Mouse (Mus musculus) hindbrain, postnatal 0 days (tissue): ENCODE data around the gene Krt33a. TPM values are rescaled to one million over a fixed set of nuclear protein-coding genes. Genes with fewer than 3 reads are reported as not detected.

Experiments used
- ATAC-seq: fragments of 200-750 bp; cut with Nextera tagmentation; 2 replicates; pipeline ENCODE4 v1.8.0; 2017; ENCODE audit warnings: mild to moderate bottlenecking, moderate TSS enrichment, moderate library complexity
- DNase-seq: peaks from one replicate; pipeline ENCODE4 v3.0.0-alpha.2; 2015; ENCODE audit warnings: low spot score
- H3K27ac ChIP-seq: fragments of 300-500 bp; sonication (generic); 2 replicates; pipeline ENCODE4 v1.5.1; 2014; ENCODE audit warnings: mild to moderate bottlenecking
- H3K27me3 ChIP-seq: fragments of 300-500 bp; sonication (generic); 2 replicates; pipeline ENCODE4 v1.6.1; 2014; ENCODE audit warnings: low read length, mixed read lengths; ENCODE audit not compliant: insufficient read depth
- H3K36me3 ChIP-seq: fragments of 300-500 bp; sonication (generic); 2 replicates; pipeline ENCODE4 v1.6.1; 2014; ENCODE audit warnings: low read length, mixed read lengths; ENCODE audit not compliant: insufficient read depth
- H3K4me1 ChIP-seq: fragments of 300-500 bp; sonication (generic); 2 replicates; pipeline ENCODE4 v1.6.1; 2014; ENCODE audit warnings: antibody characterized with exemption, low read length, mixed read lengths; ENCODE audit not compliant: insufficient read depth
- H3K4me2 ChIP-seq: fragments of 300-500 bp; sonication (generic); 2 replicates; pipeline ENCODE4 v1.6.1; 2014; ENCODE audit warnings: low read depth, mild to moderate bottlenecking, low read length, moderate library complexity, mixed read lengths
- H3K4me3 ChIP-seq: fragments of 300-500 bp; sonication (generic); 2 replicates; pipeline ENCODE4 v1.5.1; 2014; ENCODE audit warnings: low read length
- H3K9ac ChIP-seq: fragments of 300-500 bp; sonication (generic); replicated peaks from 2 replicates; pipeline ENCODE4 v1.6.1; 2014; ENCODE audit warnings: mild to moderate bottlenecking, low read length, moderate library complexity, mixed read lengths
- H3K9me3 ChIP-seq: fragments of 300-500 bp; sonication (generic); 2 replicates; pipeline ENCODE4 v1.6.1; 2016; ENCODE audit warnings: low read length, mixed read lengths
- CTCF ChIP-seq: IDR thresholded peaks from 2 replicates; pipeline ENCODE4 v1.5.1; 2016; ENCODE audit warnings: antibody characterized with exemption, control low read depth, low read depth
- WGBS: fragments of 180-500 bp; shearing (Covaris S2); extraction: QIAGEN DNeasy Blood & Tissue Kit; methylation state at CpG from one replicate; pipeline ENCODE4 v1.1.7; 2014; 5-methylcytosine and 5-hydroxymethylcytosine counted together
- polyA plus RNA-seq: library from polyadenylated mRNA; unstranded; fragments of >200 nt; fragmentation: Nextera tagmentation; extraction: Ambion mirVana; gene quantifications from 2 replicates; pipeline ENCODE4 v1.2.1, GENCODE M21; 2015
- total RNA-seq: library from RNA; depleted of rRNA; stranded (reverse); fragments of >200 nt; gene quantifications from 2 replicates; pipeline ENCODE4 v1.2.3, GENCODE M21; 2014

The Krt33a gene
- total and polyA plus RNA-seq, 2 experiments from 2014 or later, result not detected

- no peak for ATAC-seq
- 80% methylated on average over 6 of the region's 6 CpGs for WGBS
These were observed 26.1 kb downstream of the Krt33a start for GRCm38 (mm10) chr11:99989881-99990405.

GRCm38 (mm10) chr11:99988530-99988929 lies 27.5 kb downstream of the Krt33a start:
- Histone ChIP-seq H3K4me2 (no peak overlapping the region), H3K4me1 (no peaks in the 10 kb centered on the region), H3K9ac (no peak overlapping the region), H3K27me3 (no peaks in the 10 kb centered on the region), H3K27ac (no peak overlapping the region), H3K36me3 (no peaks in the 10 kb centered on the region), H3K9me3 (no peaks in the 10 kb centered on the region), H3K4me3 (no peak overlapping the region)
- ATAC-seq (no peak), DNase-seq (no peak)
- no peak for TF ChIP-seq CTCF
- 92% methylated on average over 3 of the region's 3 CpGs for WGBS

More at GRCm38 (mm10) chr11:99989881-99990405, 26.1 kb downstream of the Krt33a start:
- Histone ChIP-seq H3K27me3 (no peaks in the 10 kb centered on the region), H3K36me3 (no peaks in the 10 kb centered on the region), H3K4me3 (no peak overlapping the region), H3K4me2 (no peak overlapping the region), H3K27ac (no peak overlapping the region), H3K9me3 (no peaks in the 10 kb centered on the region), H3K9ac (no peak overlapping the region), H3K4me1 (no peaks in the 10 kb centered on the region)
- no peak for TF ChIP-seq CTCF
- DNase-seq, result no peak

- no peak for TF ChIP-seq CTCF
- no peak within 1 kb of the TSS for H3K9ac ChIP-seq
- 62% methylated on average over 8 of the region's 8 CpGs for WGBS
- DNase-seq (peak; percentile 8), ATAC-seq (0 out of 2 replicates have a peak, but pooled peaks have one; percentile 19)
- H3K27me3 ChIP-seq, result no peaks in the 10 kb centered on the region
- no peaks in the 10 kb centered on the region for H3K9me3 ChIP-seq
- H3K36me3 ChIP-seq, result no peaks in the 10 kb centered on the region
- no peak within 1 kb of the TSS for H3K4me3 ChIP-seq
- no peak within 1 kb of the TSS for H3K4me2 ChIP-seq
- H3K27ac ChIP-seq, result peak within 1 kb of the TSS; percentile 46
- no peaks in the 10 kb centered on the region for H3K4me1 ChIP-seq
These were observed 29.8 kb downstream of the Krt33a start, which contains the start of gene Krtap16-1 for GRCm38 (mm10) chr11:99986180-99986647. Gene Krtap16-1 (minus strand): TSS chr11:99986597.

- peak; percentile 77 for DNase-seq
- H3K27me3 ChIP-seq, result no peaks in the 10 kb centered on the region
- H3K36me3 ChIP-seq, result no peaks in the 10 kb centered on the region
- H3K9ac ChIP-seq, result no peak overlapping the region
- no peak overlapping the region for H3K4me2 ChIP-seq
- peak overlapping the region; percentile 46 for H3K27ac ChIP-seq
- H3K4me3 ChIP-seq, result no peak overlapping the region
- TF ChIP-seq CTCF, result no peak
- no peaks in the 10 kb centered on the region for H3K4me1 ChIP-seq
- WGBS, result 46% methylated on average over 20 of the region's 20 CpGs
- ATAC-seq, result peak; percentile 94
- H3K9me3 ChIP-seq, result no peaks in the 10 kb centered on the region
These were observed 30.5 kb downstream of the Krt33a start for GRCm38 (mm10) chr11:99985291-99986092.

- H3K4me1 ChIP-seq, result 0 out of 2 replicates have a peak, but pooled peaks cover 2% of the 10 kb centered on the region
- DNase-seq (no peak), ATAC-seq (no peak)
- no peak overlapping the region for H3K27ac ChIP-seq
- H3K4me2 ChIP-seq, result no peak overlapping the region
- H3K9me3 ChIP-seq, result no peaks in the 10 kb centered on the region
- 98% methylated on average over 1 of the region's 1 CpGs for WGBS
- no peaks in the 10 kb centered on the region for H3K27me3 ChIP-seq
- no peak overlapping the region for H3K4me3 ChIP-seq
- TF ChIP-seq CTCF, result no peak
- H3K9ac ChIP-seq, result no peak overlapping the region
- H3K36me3 ChIP-seq, result no peaks in the 10 kb centered on the region
These were observed 32.6 kb downstream of the Krt33a start for GRCm38 (mm10) chr11:99983442-99983841.

GRCm38 (mm10) chr11:99982731-99983130 lies 33.3 kb downstream of the Krt33a start:
- no peaks in the 10 kb centered on the region for H3K36me3 ChIP-seq
- no peaks in the 10 kb centered on the region for H3K27me3 ChIP-seq
- DNase-seq (no peak), ATAC-seq (no peak)
- WGBS, result 88% methylated on average over 9 of the region's 9 CpGs
- no peak for TF ChIP-seq CTCF
- no peak overlapping the region for H3K4me2 ChIP-seq
- no peak overlapping the region for H3K27ac ChIP-seq
- H3K9ac ChIP-seq, result no peak overlapping the region
- H3K9me3 ChIP-seq, result no peaks in the 10 kb centered on the region
- H3K4me1 ChIP-seq, result 0 out of 2 replicates have a peak, but pooled peaks cover 4% of the 10 kb centered on the region
- H3K4me3 ChIP-seq, result no peak overlapping the region

GRCm38 (mm10) chr11:99978953-99979352 lies 37.1 kb downstream of the Krt33a start, which contains the start of gene Krtap29-1:
Gene Krtap29-1 (minus strand): TSS chr11:99979053.
- no peak for ATAC-seq

More at GRCm38 (mm10) chr11:99978953-99979352, 37.1 kb downstream of the Krt33a start, which contains the start of gene Krtap29-1:
- TF ChIP-seq CTCF, result no peak
- DNase-seq, result no peak
- 67% methylated on average over 5 of the region's 5 CpGs for WGBS
- H3K27me3 ChIP-seq, result no peaks in the 10 kb centered on the region
- no peaks in the 10 kb centered on the region for H3K9me3 ChIP-seq
- H3K4me1 ChIP-seq, result 0 out of 2 replicates have a peak, but pooled peaks cover 4% of the 10 kb centered on the region
- no peaks in the 10 kb centered on the region for H3K36me3 ChIP-seq
- no peak within 1 kb of the TSS for H3K27ac ChIP-seq
- no peak within 1 kb of the TSS for H3K4me2 ChIP-seq
- no peak within 1 kb of the TSS for H3K4me3 ChIP-seq
- no peak within 1 kb of the TSS for H3K9ac ChIP-seq
